Mouse (Mus musculus) granulocyte monocyte progenitor cell, adult 5-6 weeks (primary cell): ENCODE results near the gene Elmo3. TPM values are rescaled to one million over a fixed set of nuclear protein-coding genes. Genes with fewer than 3 reads are reported as not detected.

Experiments
- ATAC-seq: replicated peaks from 2 replicates; pipeline ENCODE4 v1.8.0; 2016; ENCODE audit warnings: mild to moderate bottlenecking, moderate TSS enrichment, inconsistent platforms; ENCODE audit not compliant: poor library complexity, severe bottlenecking
- total RNA-seq, 2 experiments: library from RNA; stranded (forward) in 1 of 2; stranded (reverse) in 1 of 2; fragments of 200-712, 200-1000 nt in 1 of 2; fragments of >200 nt in 1 of 2; fragmentation: Nextera tagmentation in 1 of 2; gene quantifications; 2 replicates each; pipeline ENCODE4 v1.2.3; 2014 to 2017

Gene Elmo3
- total RNA-seq, 2 experiments from 2014 or later, result 0.05 to 2.6 TPM

DNA sequence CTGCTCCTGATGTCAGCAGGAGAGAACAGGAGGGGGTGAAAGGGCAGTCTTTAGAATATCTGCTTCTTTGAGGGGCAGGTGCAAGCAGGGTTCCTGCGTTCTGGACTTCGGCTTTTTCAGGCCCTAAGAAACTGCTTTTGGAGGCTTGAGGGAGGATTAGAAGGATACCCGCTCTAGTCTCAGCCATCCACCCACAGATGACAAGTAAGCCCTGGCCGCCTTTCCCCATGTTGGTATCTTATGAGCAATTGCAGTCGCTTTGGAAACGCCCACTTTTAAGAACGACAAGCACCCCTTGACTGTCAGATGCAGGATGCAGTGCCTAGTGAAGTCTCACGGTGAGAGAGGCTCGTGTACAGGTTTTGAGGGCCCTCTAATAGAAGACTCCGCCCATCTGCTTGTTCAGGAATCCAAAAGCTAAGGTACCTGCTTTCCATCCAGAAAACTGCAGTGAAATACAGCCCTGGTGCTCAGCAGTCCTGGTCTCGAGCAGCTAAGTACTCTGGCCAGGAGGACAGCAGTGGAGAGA lies 13.3 kb downstream of the Elmo3 start:
- ATAC-seq, result no peak

DNA sequence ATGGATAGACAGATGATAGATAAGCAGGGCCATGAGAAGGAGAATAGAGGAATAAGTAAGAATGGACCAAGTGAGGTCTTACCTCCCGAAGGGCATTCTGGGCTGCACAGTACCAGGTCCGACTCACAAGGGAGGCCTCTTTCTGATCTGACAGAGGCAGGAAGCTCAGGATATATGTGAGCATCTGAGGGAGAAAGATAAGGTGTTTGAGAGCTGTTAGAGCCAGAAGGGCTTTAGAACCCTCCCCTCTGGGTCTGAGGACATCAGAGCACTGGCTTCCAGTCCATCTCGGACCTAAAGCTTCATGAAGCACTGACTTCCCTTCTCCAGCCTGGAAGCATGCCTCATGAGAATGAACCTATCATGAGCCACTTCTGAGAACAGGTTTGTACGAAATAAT lies 17.8 kb downstream of the Elmo3 start:
- no peak for ATAC-seq

DNA sequence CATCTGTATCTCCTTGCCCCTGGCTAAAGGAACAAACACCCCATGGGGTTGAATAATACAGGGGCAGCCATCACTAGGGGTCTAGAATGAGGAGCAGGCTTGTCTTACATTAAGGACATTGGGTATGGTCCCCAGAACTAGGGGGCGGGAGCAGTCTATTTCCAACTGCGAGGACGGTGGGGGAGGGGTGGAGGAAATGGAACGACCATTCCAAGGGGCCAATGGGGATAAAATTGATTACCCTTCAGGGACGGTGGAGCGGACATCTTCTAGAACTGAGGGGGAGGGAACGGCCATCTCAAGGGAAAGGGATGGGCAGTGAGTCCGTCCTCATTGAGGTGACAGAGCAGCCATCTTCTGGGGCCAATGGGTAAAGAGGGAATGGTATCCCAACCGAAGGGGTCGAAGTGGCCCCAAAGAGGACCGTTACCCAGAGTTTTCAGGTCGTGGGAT lies 20.3 kb downstream of the Elmo3 start:
- ATAC-seq, result no peak

DNA sequence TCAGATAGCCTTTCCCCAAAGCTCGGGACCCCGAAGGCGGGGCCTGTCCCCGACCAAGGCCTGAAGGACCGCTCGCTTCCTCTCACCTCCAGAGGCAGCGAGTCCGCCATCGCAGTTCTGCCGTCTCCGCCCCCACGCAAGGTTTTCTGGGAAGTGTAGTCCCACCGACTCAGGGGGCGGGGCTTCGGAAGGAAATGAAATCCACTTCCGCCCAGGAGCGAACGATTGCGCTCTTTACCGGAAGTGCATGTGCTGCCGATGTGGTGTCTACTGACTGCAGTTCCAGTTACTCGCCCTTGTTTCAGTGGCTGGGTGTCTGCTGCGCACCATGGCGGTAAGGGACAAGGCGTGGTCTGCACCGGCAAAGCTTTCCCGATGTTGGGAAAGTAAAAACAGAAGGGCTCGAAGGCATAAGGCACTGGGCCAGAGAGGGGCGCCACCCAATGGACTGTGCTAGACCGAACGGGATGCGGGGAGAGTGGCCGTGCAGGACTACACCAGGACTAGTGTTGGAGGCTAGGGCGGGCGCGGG lies 20.8 kb downstream of the Elmo3 start, which contains the start of the genes Lrrc29 and Tmem208:
Gene Lrrc29, minus strand, starts transcription at position 138 of the 532 bp plus-strand sequence.
Gene Tmem208, plus strand, starts transcription at position 214 of the 532 bp plus-strand sequence.
- peak; percentile 94 for ATAC-seq

DNA sequence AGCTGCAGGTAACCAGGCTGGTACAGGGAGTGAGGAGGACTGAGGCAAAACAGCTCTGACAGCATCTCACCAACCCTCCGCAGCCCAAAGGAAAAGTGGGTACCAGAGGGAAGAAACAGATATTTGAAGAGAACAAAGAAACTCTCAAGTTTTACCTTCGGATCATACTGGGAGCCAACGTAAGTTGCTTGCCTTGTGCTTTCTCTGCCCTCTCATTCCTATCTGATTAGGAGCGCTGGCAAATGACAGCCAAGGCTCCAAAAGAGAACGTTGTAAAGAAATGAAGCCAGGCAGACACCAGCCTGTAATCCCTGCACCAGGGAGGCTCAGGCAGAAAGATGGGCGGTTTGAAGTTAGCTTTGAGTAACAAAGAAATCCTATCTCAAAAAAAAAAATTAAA lies 21.6 kb downstream of the Elmo3 start:
- ATAC-seq, result no peak

DNA sequence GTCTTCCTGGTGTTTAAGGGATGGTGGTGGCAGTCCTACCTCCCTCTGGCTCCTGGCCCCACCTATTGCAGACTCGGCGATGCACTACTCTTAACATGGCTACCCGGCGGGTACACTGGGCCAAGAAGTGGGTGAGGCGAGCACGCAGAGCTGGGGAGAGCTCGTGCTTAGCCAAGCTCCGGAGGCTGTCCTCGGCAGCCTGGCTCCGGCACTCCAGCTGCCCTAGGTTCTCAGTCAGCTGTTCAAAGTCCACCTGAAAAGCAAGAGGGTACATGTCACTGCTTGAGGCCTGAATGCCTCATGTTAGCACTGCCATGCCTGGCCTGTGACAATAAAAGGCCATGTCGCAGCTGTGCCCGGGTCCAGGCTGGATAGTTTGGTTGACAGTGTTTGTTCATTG lies 24.9 kb downstream of the Elmo3 start:
- ATAC-seq, result no peak

DNA sequence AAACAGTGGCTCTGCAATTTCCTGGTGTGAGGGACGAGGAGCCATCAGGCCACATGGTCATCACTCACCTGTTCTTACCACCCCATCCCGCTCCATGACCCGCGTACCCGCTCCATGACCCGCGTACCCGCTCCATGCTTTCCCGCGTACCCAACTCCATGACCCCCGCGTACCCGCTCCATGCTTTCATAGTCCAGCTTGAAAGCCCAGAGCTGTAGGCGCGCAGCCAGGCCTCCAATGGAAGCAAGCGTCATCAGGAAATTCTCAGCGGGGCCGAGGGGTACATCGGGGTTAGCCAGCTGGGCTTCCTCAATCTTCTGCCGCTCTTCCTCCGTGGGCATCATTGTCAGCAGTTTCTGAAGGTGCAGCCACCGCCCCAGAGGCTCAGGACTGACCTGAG lies 26.1 kb downstream of the Elmo3 start:
- ATAC-seq, result no peak

DNA sequence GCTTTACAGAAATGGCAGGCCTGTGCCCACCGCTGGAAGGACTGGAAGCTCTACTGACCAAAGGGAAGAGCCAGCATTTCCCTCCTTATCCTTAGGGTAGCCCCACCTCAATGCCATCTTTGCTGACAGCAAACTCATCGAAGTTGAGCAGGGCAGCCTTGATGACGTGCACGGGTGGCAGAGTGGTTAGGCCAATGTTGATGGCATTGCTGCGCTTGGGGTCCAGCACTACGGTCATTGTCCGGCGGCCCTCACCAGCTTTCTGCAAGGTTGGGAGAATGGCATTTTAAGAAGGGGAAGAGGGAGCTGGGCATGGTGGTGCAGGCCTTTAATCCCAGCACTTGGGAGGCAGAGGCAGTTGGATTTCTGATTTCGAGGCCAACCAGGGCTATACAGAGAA lies 26.5 kb downstream of the Elmo3 start:
- ATAC-seq, result no peak

DNA sequence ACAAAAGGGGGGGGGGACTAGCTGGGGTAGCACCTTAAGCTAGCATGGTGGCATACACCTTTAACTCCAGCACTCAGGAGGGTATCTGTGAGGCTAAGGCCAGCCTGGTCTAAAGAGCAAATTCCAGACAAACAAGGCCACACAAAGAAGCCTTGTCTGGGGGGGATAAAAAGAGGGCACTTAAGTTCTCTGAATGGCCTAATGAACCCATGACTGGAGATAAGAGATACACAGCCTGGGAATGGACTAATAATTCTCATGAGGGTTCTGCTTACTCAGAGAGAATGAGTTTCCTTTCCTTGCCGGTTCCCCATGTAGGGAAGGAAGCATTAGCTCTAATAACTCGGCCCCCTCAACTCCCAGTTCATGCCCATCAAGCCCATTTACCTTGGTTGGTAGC lies 27.1 kb downstream of the Elmo3 start:
- ATAC-seq, result no peak

DNA sequence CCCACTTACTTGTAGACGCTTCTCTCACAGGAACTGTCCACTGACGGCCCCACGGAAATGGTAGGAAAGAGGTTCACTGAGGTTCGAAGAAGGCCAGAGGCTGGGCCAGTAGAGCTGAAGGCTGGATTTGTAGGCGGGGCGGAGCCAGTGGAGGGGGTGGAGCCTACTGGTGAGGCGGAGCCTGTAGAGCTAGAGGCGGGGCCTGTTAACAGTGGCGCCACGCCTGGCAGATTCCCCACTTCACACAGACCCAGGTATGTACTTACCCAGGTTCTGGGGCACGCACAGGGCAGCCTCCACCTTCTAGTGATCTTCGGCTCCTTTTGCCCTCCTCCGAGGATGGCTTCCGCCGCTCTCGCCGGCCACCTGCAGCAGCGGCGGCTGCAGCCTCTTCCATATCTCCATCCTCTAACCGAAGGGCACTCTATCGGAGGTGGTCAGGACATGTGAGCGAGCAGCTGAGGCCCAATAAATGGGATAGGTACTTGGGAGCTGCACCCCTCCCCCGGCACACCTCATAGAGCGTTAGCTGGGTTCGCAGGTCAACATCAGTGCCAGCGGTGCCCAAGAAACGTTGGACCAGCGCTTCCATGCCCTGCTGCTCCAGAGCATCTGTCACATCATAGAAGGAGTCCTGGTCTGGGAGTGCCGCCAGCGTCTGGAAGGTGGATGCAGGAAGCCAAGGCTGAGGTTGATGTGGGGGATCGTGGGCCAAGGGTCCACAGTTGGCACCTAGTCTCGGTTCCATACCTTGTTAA lies 31.2 kb downstream of the Elmo3 start:
- no peak for ATAC-seq

DNA sequence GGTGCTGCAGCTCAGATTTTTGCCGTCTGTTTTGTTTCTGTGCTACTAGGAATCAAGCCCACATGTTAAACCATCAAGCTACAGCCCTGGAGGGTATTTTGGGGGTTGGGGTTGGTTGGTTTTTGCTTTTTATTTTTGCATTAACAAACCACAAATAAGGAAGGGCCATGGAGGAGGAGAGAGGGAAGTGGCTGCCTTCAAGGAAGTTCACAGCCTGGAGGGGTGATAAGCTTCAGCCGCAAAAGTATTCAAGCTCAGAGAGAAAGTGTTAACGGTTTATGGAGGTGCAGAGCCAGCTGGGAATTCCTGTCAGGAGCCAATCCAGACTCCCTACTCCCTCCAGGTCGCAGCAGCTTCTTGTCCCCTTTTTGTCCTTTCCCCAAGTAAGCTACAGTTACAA lies 33.6 kb downstream of the Elmo3 start:
- peak; percentile 65 for ATAC-seq

DNA sequence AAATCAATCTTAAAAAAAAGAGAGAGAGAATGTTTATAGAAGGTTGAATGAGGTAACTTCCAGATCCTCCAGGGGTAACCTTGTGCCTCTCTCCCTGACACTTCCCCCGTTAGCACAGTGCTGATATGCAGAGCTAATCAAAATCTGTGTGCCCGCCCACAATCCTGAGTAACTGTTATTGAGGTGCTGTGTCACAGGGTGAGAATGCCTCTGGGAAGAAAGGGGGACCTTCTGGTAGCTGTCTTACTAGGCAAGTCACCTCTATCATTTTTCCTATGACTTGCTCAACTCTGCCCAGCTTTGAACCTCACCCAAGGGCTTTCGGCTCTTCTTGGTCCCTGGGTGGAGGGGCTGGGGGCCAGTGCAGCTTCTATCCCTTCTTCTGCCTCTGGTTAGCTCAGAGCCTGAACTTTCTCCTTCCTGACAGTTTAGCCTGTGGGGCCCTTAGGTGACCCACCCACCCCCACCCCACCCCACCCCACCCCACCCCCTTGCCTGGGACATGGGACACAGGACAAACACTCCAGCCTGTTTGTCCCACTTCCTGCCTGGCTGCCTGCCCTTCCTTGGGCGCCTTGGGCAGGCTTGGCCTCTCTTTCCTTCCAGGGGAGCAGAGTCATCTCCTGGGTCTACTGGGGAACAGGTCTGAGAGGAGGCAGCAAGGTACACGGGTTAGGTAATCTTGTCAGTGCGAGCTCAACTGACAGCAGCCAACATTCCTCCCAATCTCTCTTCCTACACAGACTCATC lies 34.7 kb downstream of the Elmo3 start:
- ATAC-seq, result peak; percentile 47

DNA sequence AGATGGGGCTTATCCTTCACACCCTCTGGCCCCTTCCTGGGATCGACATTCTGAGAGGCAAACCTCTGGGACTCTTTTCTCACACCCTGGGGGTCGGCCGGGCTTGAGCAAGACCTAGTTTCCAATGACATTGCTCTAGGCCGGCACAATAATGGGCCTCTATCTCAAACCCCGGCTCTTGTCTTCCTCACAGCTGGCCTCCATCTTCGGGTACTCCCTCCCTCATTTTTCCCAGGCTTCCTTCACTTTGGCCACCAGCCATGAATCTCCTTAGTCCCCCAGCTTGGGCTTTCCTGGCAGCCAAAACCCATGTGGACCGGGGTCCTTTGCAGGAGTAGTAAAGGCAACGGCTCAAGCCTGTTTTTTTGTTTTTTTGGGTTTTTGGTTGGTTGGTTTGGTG lies 36.0 kb downstream of the Elmo3 start:
- ATAC-seq, result no peak

DNA sequence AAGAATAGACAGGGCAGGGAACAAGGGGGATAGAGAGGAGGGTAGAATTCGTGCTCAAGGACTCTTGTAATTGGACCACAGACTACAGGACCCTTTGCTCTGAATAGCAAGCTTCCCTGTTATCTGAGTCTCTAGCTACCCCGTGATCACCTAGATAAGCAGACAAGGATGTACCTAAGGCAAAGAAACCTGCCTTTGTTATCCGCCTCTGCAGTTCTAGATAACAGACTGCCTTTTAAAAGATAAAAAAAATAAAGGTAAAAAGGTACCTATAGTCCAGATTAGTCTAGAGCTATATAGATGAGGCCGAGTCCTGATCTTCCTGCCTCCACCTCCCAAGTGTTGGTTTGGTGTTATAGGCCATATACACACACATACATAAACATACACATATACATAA lies 37.4 kb downstream of the Elmo3 start:
- no peak for ATAC-seq

DNA sequence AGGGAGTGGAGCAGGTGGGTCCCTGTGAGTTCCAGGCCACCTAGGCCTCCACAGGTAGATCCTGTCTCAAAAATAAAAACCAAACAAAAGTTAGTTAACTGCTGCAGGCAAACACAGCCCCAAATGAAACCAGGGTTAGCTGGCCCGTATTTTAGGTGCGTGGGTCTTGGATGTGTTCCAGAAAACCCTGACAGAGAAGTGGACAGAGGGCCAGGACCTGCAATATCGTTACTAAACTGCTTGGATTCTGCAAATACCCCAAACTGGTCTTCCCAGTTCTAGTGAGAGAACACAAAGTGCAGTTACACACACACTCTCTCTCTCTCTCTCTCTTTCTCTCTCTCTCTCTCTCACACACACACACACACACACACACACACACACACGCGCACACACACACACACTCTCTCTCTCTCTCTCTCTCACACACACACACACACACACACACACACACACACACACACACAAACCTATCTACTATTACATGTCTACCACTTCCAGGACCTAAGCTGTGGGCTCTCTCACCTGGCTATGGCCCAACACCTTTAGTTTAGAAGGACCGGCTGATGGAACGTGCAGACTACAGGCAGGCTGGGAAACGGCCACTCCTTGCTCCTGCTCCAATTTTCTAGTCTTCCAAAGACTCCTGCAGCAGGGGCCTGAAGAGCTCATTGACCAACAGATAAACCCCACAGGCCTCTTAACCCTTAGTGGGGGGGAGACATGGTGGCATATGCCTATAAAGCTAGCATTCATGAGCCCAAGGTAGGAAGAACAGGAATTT lies 38.6 kb downstream of the Elmo3 start:
- no peak for ATAC-seq

DNA sequence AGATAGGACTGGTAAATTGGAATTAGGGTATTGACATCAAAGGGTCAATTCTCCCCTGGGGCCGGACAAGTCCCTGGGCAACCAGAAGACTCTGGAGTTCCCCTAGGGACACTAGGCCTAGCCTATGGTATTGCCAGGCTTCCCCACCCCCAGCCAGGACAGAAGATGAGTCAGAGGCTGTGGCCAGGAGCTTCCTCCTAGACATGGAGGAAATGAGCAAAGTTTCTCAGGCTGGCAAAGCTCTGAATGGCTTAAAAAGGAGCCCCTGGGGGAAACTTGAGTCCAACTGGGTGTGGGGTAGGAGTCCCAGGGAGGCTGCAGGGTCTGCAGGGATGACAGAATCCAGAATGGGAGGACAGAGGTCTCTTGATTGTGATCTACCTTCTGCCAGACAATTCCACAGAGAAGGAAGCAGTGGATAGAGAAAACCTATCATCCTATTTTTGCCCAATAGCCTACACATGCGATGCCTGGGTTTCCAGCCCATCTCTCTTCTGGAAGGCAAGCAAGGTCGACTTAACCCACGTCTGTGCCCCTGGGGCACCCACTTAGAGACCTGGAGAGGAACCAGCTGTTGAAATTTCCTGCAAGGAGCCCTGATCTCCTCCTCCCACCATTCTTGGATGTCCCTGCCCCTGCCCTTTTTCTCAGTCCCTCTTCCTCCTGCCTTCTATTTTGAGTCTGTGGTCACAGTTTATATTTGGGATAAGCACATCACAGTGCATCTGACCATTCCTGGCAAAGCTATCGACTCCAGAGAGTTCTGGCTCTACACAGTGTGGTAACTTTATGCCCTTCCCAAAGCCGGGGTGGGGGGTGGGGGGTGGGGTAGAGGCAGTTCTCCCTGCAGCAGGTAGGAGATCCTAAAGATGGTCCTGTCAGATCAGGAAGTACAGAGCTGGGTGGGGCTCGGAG lies 39.9 kb downstream of the Elmo3 start:
- ATAC-seq, result peak; percentile 60

DNA sequence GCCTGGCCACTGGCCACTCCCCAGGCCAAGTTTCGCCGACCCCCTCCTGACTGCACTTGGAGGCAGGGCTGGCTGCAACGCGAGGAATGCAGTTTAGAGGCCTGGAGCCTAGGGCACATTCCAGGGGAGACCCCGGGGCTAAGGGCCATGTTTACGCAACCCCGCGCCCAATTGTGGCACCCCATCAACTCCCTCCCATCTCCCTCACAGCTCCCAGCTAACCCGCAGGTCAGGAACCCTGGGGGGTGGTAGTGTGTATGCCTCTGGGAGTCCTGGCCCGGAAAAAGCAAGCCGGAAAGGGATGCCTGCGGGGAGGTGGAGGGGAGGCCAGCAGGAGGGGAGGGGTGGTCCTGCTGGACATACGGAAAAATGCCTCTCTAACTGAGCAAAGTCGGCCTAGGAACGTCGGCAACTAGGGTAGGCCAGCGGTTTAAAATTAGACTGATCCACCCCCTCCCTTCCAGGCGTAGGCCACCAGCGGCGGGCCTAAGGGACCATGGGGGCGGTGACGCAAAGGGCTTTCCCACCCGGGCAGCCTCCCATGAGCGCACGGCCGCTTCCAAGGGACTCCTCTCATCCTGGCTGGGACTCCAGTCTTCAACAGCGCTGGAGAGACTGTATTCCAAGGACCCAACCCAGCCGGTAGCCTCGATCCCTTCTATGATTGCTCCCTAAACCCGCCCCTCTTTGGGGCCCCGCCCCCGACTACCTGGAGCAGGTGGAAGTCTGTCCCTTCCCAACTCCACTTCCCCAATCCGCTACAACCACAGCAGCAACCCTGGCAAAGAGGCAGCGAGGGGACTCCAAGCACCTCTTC lies 41.4 kb downstream of the Elmo3 start:
- no peak; the same call in 1 of the 2 replicates for ATAC-seq

DNA sequence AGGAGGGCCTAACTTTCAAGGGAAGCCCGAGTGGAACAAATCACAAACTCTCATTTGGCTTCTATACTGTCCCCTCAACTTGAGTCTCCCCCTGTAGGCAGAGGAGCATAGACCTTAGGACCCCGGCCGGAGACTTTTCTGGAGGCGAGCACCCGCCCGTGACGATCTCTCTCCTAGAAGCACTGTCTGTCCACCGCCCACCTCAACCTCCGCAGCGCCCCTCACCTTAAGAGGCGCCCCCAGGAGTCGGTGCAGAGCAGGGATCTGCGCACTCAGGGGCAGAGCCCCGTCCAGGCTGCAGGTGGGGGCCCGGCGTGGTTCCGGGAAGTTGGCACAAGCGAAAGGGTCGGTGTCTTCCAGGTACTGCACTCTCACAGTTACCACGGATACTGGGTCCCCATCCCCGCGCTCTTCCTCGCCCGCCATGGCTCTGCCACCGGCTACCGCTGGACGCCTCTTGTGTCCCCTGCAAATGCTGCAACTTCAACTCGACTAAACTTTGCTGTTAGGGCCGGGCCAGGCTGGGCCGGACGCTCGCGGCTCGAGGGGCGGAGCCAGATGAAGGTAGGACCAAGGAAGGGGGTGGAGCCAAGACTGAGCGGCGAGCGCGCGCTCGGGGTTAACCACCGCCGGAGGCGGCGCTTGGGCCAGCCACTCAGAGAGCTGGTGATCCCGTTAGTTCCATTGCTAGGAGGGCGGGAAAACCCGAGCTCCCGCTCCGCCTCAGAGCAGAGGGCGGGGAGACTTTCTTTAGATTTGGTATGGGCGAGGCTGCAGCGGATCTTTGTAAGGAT lies 42.2 kb downstream of the Elmo3 start, which contains the start of gene Fhod1:
Gene Fhod1, minus strand, starts transcription at position 526 of the 794 bp plus-strand sequence.
- peak; percentile 80 for ATAC-seq
